Mouse (Mus musculus) midbrain, postnatal 0 days (tissue): ENCODE measurements at regions not wholly inside any gene's neighbourhood (a gene's known extent, or its start where the extent isn't known, plus 50 kb on each side); places are given as distances from the start of the nearest gene placed in this dataset.
A peak's percentile ranks its signal among the peaks of the same experiment; 100 is the strongest.

Experiments
- ATAC-seq: fragments of 200-750 bp; cut with Nextera tagmentation; 2 replicates; pipeline ENCODE4 v1.8.0; 2017; ENCODE audit warnings: moderate number of reproducible peaks, mild to moderate bottlenecking, moderate TSS enrichment, moderate library complexity; ENCODE audit not compliant: low FRiP score
- DNase-seq: peaks from one replicate; pipeline ENCODE4 v3.0.0-alpha.2; 2015; ENCODE audit warnings: low spot score
- H3K27ac ChIP-seq: fragments of 300-500 bp; sonication (generic); 2 replicates; pipeline ENCODE4 v1.5.1; 2014; ENCODE audit warnings: low read depth, mild to moderate bottlenecking, low read length, mixed read lengths
- H3K27me3 ChIP-seq: fragments of 300-500 bp; sonication (generic); 2 replicates; pipeline ENCODE4 v1.6.1; 2014; ENCODE audit warnings: low read length, control low read depth, mixed read lengths; ENCODE audit not compliant: insufficient read depth
- H3K36me3 ChIP-seq: fragments of 300-500 bp; sonication (generic); 2 replicates; pipeline ENCODE4 v1.6.1; 2014; ENCODE audit warnings: low read length, control low read depth, mixed read lengths; ENCODE audit not compliant: insufficient read depth
- H3K4me1 ChIP-seq: fragments of 300-500 bp; sonication (generic); 2 replicates; pipeline ENCODE4 v1.6.1; 2014; ENCODE audit warnings: mild to moderate bottlenecking, control low read depth, antibody characterized with exemption, low read length, mixed read lengths; ENCODE audit not compliant: insufficient read depth
- H3K4me2 ChIP-seq: fragments of 300-500 bp; sonication (generic); 2 replicates; pipeline ENCODE4 v1.6.1; 2014; ENCODE audit warnings: low read depth, mild to moderate bottlenecking, low read length, mixed read lengths; ENCODE audit not compliant: poor library complexity, severe bottlenecking
- H3K4me3 ChIP-seq: fragments of 300-500 bp; sonication (generic); 2 replicates; pipeline ENCODE4 v1.5.1; 2014; ENCODE audit warnings: low read depth, mild to moderate bottlenecking, low read length, moderate library complexity
- H3K9ac ChIP-seq: fragments of 300-500 bp; sonication (generic); replicated peaks from 2 replicates; pipeline ENCODE4 v1.6.1; 2014; ENCODE audit warnings: mild to moderate bottlenecking, low read length, moderate library complexity, mixed read lengths; ENCODE audit not compliant: poor library complexity, severe bottlenecking
- H3K9me3 ChIP-seq: fragments of 300-500 bp; sonication (generic); 2 replicates; pipeline ENCODE4 v1.6.1; 2016; ENCODE audit warnings: low read length, control low read depth
- CTCF ChIP-seq: IDR thresholded peaks from 2 replicates; pipeline ENCODE4 v1.5.1; 2016; ENCODE audit warnings: antibody characterized with exemption, mild to moderate bottlenecking
- WGBS: fragments of 180-500 bp; shearing (Covaris S2); extraction: QIAGEN DNeasy Blood & Tissue Kit; methylation state at CpG from one replicate; pipeline ENCODE4 v1.1.7; 2014; 5-methylcytosine and 5-hydroxymethylcytosine counted together

DNA sequence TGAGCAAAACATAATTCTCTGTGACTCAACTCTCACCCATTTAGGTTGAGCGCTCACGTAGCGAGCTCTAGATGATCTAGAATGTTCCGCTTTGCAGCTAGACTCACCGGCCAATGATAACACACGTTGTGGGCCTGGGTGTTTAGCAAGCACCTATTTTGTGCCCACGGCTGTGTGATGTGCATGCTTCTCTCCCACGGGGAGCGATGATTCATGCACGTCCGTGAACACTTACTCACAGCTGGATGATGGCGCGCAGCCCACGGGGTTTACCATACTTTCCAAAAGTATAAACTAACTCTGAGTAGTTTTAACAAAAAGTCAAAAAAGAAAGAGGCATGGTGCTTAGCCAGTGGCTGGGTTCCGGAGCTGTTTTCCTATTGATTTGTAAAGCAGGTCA lies 440.8 kb upstream of the Tshz3 start:
- H3K4me3 ChIP-seq = no peak overlapping the region
- no peak overlapping the region for H3K27ac ChIP-seq
- H3K27me3 ChIP-seq = no peaks in the 10 kb centered on the region
- no peaks in the 10 kb centered on the region for H3K9me3 ChIP-seq
- TF ChIP-seq CTCF = no peak
- ATAC-seq (no peak), DNase-seq (no peak)
- H3K4me2 ChIP-seq = no peak overlapping the region
- no peak overlapping the region for H3K9ac ChIP-seq
- no peaks in the 10 kb centered on the region for H3K36me3 ChIP-seq
- 87% methylated on average over 15 of the region's 15 CpGs for WGBS
- no peaks in the 10 kb centered on the region for H3K4me1 ChIP-seq

- Histone ChIP-seq H3K4me2 (no peak overlapping the region), H3K27me3 (no peaks in the 10 kb centered on the region), H3K27ac (no peak overlapping the region), H3K36me3 (no peaks in the 10 kb centered on the region), H3K4me1 (no peaks in the 10 kb centered on the region), H3K9ac (no peak overlapping the region), H3K4me3 (no peak overlapping the region), H3K9me3 (no peaks in the 10 kb centered on the region)
- no peak for TF ChIP-seq CTCF
- DNase-seq (no peak), ATAC-seq (no peak)
These were observed 444.6 kb upstream of the Zfp507 start for GRCm38 (mm10) chr7:36247356-36247755.

DNA sequence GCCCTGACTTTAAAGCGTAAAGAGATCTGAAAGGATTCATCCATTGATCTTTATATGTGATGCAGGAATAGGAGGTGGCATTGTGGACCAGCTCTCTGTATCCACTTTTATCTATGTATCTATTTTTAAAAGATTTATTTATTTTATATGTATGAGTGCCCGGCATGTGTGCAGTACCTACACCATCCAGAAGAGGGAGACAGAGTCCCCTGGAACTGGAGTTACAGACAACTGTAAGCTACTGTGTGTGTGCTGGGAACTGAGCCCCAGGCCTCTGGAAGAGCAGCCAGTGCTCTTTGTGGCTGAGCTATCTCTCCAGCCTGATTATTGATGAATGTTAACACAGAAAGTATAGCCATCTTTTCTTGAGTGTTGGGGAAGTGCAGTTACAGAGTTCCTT lies 433.9 kb upstream of the Zfp507 start:
- Histone ChIP-seq H3K9ac (no peak overlapping the region), H3K4me3 (no peak overlapping the region), H3K4me1 (no peaks in the 10 kb centered on the region), H3K27ac (no peak overlapping the region), H3K9me3 (no peaks in the 10 kb centered on the region), H3K4me2 (no peak overlapping the region), H3K36me3 (no peaks in the 10 kb centered on the region), H3K27me3 (no peaks in the 10 kb centered on the region)
- ATAC-seq (no peak), DNase-seq (no peak)
- TF ChIP-seq CTCF = peak; percentile 43
- WGBS = 94% methylated on average over 2 of the region's 2 CpGs

DNA sequence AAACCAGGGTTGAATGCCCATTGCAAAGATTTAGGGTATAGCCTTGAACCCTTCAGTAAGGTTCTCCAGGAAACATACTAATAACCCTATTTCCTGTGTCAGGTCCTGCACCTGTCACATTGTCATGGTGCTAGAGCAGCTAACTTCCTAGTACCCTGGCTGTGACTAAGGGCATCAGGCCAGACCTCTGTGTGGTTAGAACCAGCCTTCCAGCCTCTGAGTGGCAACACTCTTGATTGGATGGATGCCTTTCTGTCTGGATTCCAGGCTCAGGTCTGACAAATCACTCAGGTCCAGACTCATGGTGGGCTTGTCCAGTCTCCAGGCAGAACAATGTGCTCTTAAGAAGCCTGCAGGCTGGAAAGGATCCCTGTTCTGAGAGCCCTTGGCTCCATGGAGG lies 426.2 kb upstream of the Zfp507 start:
- Histone ChIP-seq H3K27ac (no peak overlapping the region), H3K36me3 (no peaks in the 10 kb centered on the region), H3K9me3 (no peaks in the 10 kb centered on the region), H3K4me1 (no peaks in the 10 kb centered on the region), H3K4me3 (no peak overlapping the region), H3K9ac (no peak overlapping the region), H3K4me2 (no peak overlapping the region), H3K27me3 (no peaks in the 10 kb centered on the region)
- TF ChIP-seq CTCF = no peak
- ATAC-seq (no peak), DNase-seq (no peak)

GRCm38 (mm10) chr7:36224416-36224815 lies 421.6 kb upstream of the Zfp507 start:
- WGBS = 92% methylated on average over 8 of the region's 8 CpGs
- Histone ChIP-seq H3K4me1 (no peaks in the 10 kb centered on the region), H3K4me2 (no peak overlapping the region), H3K9me3 (no peaks in the 10 kb centered on the region), H3K4me3 (no peak overlapping the region), H3K9ac (no peak overlapping the region), H3K36me3 (no peaks in the 10 kb centered on the region), H3K27ac (no peak overlapping the region), H3K27me3 (no peaks in the 10 kb centered on the region)
- no peak for ATAC-seq
- TF ChIP-seq CTCF = no peak
- no peak for DNase-seq

- ATAC-seq = no peak
- Histone ChIP-seq H3K27me3 (no peaks in the 10 kb centered on the region), H3K4me1 (no peaks in the 10 kb centered on the region), H3K9me3 (no peaks in the 10 kb centered on the region), H3K4me2 (no peak overlapping the region), H3K9ac (no peak overlapping the region), H3K4me3 (no peak overlapping the region), H3K36me3 (no peaks in the 10 kb centered on the region), H3K27ac (no peak overlapping the region)
- 65% methylated on average over 2 of the region's 2 CpGs for WGBS
- peak; percentile 22; the same call in 1 of the 2 replicates for TF ChIP-seq CTCF
- DNase-seq = no peak
These were observed 415.6 kb upstream of the Zfp507 start for GRCm38 (mm10) chr7:36218386-36218785.

DNA sequence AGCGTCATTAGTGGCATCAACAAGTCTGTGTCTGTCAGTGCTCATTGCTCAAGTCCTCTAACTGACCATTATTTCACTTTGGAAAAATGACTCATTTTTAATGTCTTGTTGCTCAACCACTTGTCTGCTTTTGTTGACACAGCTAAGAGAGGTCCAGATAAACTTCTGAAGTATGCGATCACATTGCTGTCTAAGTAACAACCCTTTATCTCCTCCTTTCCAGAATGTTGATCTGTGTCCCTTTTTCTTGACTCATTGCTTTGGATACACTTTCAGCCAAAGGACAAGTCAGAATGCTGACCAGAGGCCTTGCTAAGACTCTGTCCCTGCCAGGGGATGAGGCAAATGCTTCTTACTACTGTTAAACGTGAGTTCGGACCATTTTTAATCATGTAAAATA lies 407.2 kb upstream of the Zfp507 start:
- no peaks in the 10 kb centered on the region for H3K4me1 ChIP-seq
- H3K9me3 ChIP-seq = 0 out of 2 replicates have a peak, but pooled peaks cover 6% of the 10 kb centered on the region
- H3K4me3 ChIP-seq = no peak overlapping the region
- no peaks in the 10 kb centered on the region for H3K27me3 ChIP-seq
- no peak for TF ChIP-seq CTCF
- no peak for ATAC-seq
- H3K9ac ChIP-seq = no peak overlapping the region
- WGBS = 93% methylated on average over 4 of the region's 4 CpGs
- H3K36me3 ChIP-seq = no peaks in the 10 kb centered on the region
- DNase-seq = no peak
- H3K27ac ChIP-seq = no peak overlapping the region
- H3K4me2 ChIP-seq = no peak overlapping the region
